Mouse (Mus musculus) ovary, adult 18-20 months (tissue): ENCODE results near the gene Dctd.

Experiments used
- DNase-seq: peaks from one replicate; pipeline ENCODE4 v3.0.0; 2022; ENCODE audit warnings: low spot score, mixed read lengths

Dctd gene

GRCm38 (mm10) chr8:48098792-48099191 lies at the start of gene Dctd:
TSS of gene Dctd (plus strand) at chr8:48099092.
- no peak for DNase-seq

- DNase-seq = no peak
Observed at GRCm38 (mm10) chr8:48053611-48054010, 45.3 kb upstream of the Dctd start.

GRCm38 (mm10) chr8:48063526-48064072 lies 35.3 kb upstream of the Dctd start:
- DNase-seq = no peak

GRCm38 (mm10) chr8:48074149-48074548 lies 24.7 kb upstream of the Dctd start:
- no peak for DNase-seq

GRCm38 (mm10) chr8:48082343-48082742 lies 16.5 kb upstream of the Dctd start:
- DNase-seq = no peak

GRCm38 (mm10) chr8:48090661-48091060 lies 8.2 kb upstream of the Dctd start:
- DNase-seq = no peak

- no peak for DNase-seq
Observed at GRCm38 (mm10) chr8:48095378-48095777, 3.5 kb upstream of the Dctd start.

- DNase-seq = peak; percentile 74
Observed at GRCm38 (mm10) chr8:48097131-48097794, 1.6 kb upstream of the Dctd start.

- DNase-seq = no peak
Observed at GRCm38 (mm10) chr8:48098081-48098639, 732 bp upstream of the Dctd start.

GRCm38 (mm10) chr8:48100100-48100787 lies 1.4 kb downstream of the Dctd start:
- no peak for DNase-seq

GRCm38 (mm10) chr8:48109373-48109855 lies 10.5 kb downstream of the Dctd start:
- DNase-seq = no peak

GRCm38 (mm10) chr8:48109856-48110780 lies 11.2 kb downstream of the Dctd start:
- DNase-seq = peak; percentile 56

GRCm38 (mm10) chr8:48114591-48114990 lies 15.7 kb downstream of the Dctd start:
- no peak for DNase-seq

- DNase-seq = no peak
Observed at GRCm38 (mm10) chr8:48122991-48123390, 24.1 kb downstream of the Dctd start.

GRCm38 (mm10) chr8:48124857-48125256 lies 26.0 kb downstream of the Dctd start:
- DNase-seq = no peak

GRCm38 (mm10) chr8:48126954-48127353 lies 28.1 kb downstream of the Dctd start:
- no peak for DNase-seq

- no peak for DNase-seq
Observed at GRCm38 (mm10) chr8:48130266-48130665, 31.4 kb downstream of the Dctd start.

GRCm38 (mm10) chr8:48133321-48133720 lies 34.4 kb downstream of the Dctd start:
- DNase-seq = no peak

- no peak for DNase-seq
Observed at GRCm38 (mm10) chr8:48136804-48137650, 38.1 kb downstream of the Dctd start.

GRCm38 (mm10) chr8:48137651-48137937 lies 38.7 kb downstream of the Dctd start:
- no peak for DNase-seq

- no peak for DNase-seq
Observed at GRCm38 (mm10) chr8:48141023-48141422, 42.1 kb downstream of the Dctd start.
